Mouse (Mus musculus) layer of hippocampus, adult 2 months (tissue): Measurements from ENCODE around the gene Zbtb22. TPM values are rescaled to one million over a fixed set of nuclear protein-coding genes. Genes with fewer than 3 reads are reported as not detected.
"Not testable (repeated sequence)": the region's sequence is repeated elsewhere in the genome, so short reads cannot be mapped to it uniquely, and the experiment has no call there.

Experiments
- DNase-seq, 2 experiments: peaks; one replicate each; pipeline ENCODE4 v3.0.0; 2022; ENCODE audit warnings: low spot score in 2 of 2
- H3K27ac ChIP-seq: fragments of 200-600 bp; 2 replicates; pipeline ENCODE4 v1.8.1; 2022
- H3K4me3 ChIP-seq: fragments of 200-600 bp; 2 replicates; pipeline ENCODE4 v1.8.1; 2022; ENCODE audit warnings: mild to moderate bottlenecking
- CTCF ChIP-seq: fragments of 200-600 bp; conservative IDR thresholded peaks from 2 replicates; pipeline ENCODE4 v1.8.1; 2022; ENCODE audit warnings: antibody characterized with exemption, mild to moderate bottlenecking, moderate library complexity
- total RNA-seq, 2 experiments: library from RNA; stranded (reverse); gene quantifications; 2 replicates each; pipeline ENCODE4 v1.2.3; 2021

The Zbtb22 gene
- total RNA-seq, 2 experiments from 2014 or later: 31.4 to 31.8 TPM

DNA sequence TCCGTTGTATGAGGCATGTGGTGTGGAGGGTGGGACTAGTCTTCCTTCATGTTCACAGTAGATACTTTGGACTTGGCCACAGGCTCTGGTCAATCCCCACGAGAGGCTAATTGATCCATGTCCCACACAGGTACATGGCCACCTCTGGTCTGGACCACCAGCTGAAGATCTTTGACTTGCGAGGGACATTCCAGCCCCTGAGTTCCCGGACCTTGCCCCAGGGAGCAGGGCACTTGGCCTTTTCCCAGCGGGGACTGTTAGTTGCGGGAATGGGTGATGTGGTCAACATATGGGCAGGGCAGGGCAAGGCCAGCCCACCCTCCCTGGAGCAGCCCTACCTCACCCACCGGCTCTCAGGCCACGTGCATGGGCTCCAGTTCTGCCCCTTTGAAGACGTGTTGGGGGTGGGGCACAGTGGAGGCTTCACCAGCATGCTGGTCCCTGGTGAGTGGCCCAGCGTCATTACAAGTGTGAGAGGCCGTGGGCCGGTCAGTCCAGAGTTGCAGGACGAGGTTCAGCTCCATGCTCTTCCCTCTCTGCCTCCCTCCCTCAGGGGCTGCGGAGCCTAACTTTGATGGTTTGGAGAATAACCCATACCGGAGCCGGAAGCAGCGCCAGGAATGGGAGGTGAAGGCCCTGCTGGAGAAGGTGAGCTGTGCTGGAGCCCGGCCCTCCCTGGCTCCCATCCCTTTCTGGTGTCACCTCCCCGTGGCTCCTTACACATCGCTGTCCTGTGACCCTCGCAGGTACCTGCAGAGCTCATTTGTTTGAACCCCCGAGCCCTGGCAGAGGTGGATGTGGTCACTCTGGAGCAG is 32.6 kb downstream of the Zbtb22 start:
- H3K27ac ChIP-seq: 0 out of 2 replicates have a peak overlapping the region, but pooled peaks have one; percentile 7
- no peak for DNase-seq
- no peak for TF ChIP-seq CTCF
- no peak overlapping the region for H3K4me3 ChIP-seq

DNA sequence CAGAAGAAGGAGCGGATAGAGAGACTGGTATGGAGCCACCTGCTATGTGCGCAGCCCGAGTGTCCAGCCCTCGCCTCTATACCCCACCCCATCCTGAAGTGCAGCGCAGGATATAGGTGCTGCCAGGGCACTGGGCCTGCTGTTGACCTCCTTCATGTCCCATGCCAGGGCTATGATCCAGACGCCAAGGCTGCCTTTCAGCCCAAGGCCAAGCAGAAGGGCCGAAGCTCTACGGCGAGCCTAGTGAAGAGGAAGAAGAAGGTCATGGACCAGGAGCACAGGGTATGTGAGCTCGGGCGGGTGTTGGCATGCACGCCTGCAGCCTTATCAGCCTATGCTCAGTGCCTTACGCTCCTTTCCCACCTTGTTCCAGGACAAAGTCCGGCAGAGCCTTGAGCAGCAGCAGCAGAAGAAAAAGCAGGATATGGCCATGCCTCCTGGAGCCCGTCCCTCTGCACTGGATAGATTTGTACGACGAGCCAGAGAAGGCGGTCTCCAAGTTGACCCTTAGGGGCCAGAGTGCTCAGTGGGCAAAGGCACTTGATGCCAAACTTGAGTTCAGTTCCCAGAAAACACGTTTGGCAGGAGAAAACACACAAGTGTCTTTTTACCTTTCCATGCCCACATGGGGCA is 33.3 kb downstream of the Zbtb22 start:
- no peak for DNase-seq
- no peak for TF ChIP-seq CTCF
- no peak overlapping the region for H3K27ac ChIP-seq
- no peak overlapping the region for H3K4me3 ChIP-seq

- DNase-seq: no peak
- no peak for TF ChIP-seq CTCF
- Histone ChIP-seq H3K27ac (peak overlapping the region; percentile 94), H3K4me3 (peak overlapping the region; percentile 71)
These were observed 34.5 kb downstream of the Zbtb22 start for GRCm38 (mm10) chr17:33950131-33950625.

- TF ChIP-seq CTCF: no peak
- peak; percentile 78 for DNase-seq
- H3K4me3 ChIP-seq: peak within 1 kb of the TSS; percentile 71
- peak within 1 kb of the TSS; percentile 94 for H3K27ac ChIP-seq
These were observed 35.6 kb downstream of the Zbtb22 start, which contains the start of gene B3galt4 for GRCm38 (mm10) chr17:33951021-33951946. Gene B3galt4, minus strand, starts transcription at chr17:33951488.

DNA sequence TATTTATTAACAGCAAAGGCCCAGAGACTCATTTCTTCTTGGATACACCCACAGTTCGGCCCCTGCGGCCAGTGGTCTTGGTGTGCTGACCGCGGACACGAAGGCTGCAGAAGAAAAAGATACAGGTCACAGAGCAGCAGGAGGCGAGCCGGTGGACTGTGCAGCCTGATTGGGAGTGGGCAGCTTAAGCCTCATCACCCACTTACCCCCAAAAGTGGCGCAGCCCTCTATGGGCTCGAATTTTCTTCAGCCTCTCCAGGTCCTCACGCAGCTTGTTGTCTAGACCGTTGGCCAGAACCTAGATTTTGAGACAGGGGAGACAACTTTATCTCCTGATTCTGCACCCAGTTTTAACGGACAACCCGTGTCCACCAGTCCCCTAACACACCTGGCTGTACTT is 36.3 kb downstream of the Zbtb22 start:
- Histone ChIP-seq H3K27ac (peak overlapping the region; percentile 94; the same call in 1 of the 2 replicates), H3K4me3 (peak overlapping the region; percentile 71; the same call in 1 of the 2 replicates)
- DNase-seq: not testable (repeated sequence)

GRCm38 (mm10) chr17:33952879-33953278 is 37.2 kb downstream of the Zbtb22 start:
- TF ChIP-seq CTCF: no peak
- H3K4me3 ChIP-seq: no peak overlapping the region
- H3K27ac ChIP-seq: no peak overlapping the region
- no peak for DNase-seq

DNA sequence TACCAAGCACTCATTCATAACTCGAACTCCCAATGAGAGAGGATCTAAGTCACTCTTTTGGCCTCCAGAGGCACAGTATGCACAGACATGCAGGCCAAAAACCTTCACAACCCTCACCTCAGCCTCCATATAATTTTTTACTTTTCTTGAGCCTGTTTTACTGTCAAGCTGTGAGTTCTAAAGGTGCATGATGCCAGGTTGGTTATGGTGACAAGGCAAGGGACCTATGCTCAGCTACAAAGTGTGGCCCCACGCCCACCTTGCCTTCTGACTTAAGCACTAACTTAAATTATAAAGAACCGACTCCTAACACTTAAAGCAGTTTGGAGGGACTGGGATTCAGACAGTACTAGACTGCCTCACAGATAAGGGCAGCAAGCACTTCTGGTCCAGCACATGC is 37.6 kb downstream of the Zbtb22 start:
- no peak for TF ChIP-seq CTCF
- Histone ChIP-seq H3K27ac (no peak overlapping the region), H3K4me3 (no peak overlapping the region)
- DNase-seq: no peak

- H3K27ac ChIP-seq: peak overlapping the region; percentile 98; the same call in 1 of the 2 replicates
- DNase-seq: no peak
These were observed 38.4 kb downstream of the Zbtb22 start for GRCm38 (mm10) chr17:33953961-33954565.

GRCm38 (mm10) chr17:33954646-33955554 is 39.2 kb downstream of the Zbtb22 start:
- Histone ChIP-seq H3K27ac (peak overlapping the region; percentile 98), H3K4me3 (peak overlapping the region; percentile 85)
- DNase-seq: peak in 1 of 2 experiments; percentile 9
- no peak for TF ChIP-seq CTCF

More at GRCm38 (mm10) chr17:33953961-33954565, 38.4 kb downstream of the Zbtb22 start:
- peak overlapping the region; percentile 85 for H3K4me3 ChIP-seq
- TF ChIP-seq CTCF: no peak

GRCm38 (mm10) chr17:33955555-33956214 is 40.0 kb downstream of the Zbtb22 start, which contains the start of the genes Vps52 and Rps18:
Gene Vps52, plus strand, starts transcription at chr17:33955812.
Gene Rps18, minus strand, starts transcription at chr17:33956001.
- H3K4me3 ChIP-seq: peak within 1 kb of the TSS; percentile 85
- peak; percentile 96 to 97 for DNase-seq
- TF ChIP-seq CTCF: peak; percentile 63
- H3K27ac ChIP-seq: peak within 1 kb of the TSS; percentile 98
